Mouse (Mus musculus) liver, adult (tissue): ENCODE measurements around the gene Wdr81.

Experiments
- GATA4 ChIP-seq: IDR thresholded peaks from 2 replicates; pipeline ENCODE4 v1.6.1; 2014; ENCODE audit warnings: mild to moderate bottlenecking, low read length; ENCODE audit not compliant: insufficient replicate concordance

Gene Wdr81

GRCm38 (mm10) chr11:75423091-75423490 lies 31.4 kb downstream of the Wdr81 start:
- no peak for TF ChIP-seq GATA4

- no peak for TF ChIP-seq GATA4
Measured at GRCm38 (mm10) chr11:75422013-75422792, 32.3 kb downstream of the Wdr81 start, which contains the start of gene Serpinf1. TSS of gene Serpinf1 (minus strand) at chr11:75422701.

GRCm38 (mm10) chr11:75421375-75422012 lies 33.0 kb downstream of the Wdr81 start:
- no peak for TF ChIP-seq GATA4

- TF ChIP-seq GATA4 = no peak
Measured at GRCm38 (mm10) chr11:75420810-75421374, 33.6 kb downstream of the Wdr81 start.

- no peak for TF ChIP-seq GATA4
Measured at GRCm38 (mm10) chr11:75420037-75420436, 34.5 kb downstream of the Wdr81 start.

- TF ChIP-seq GATA4 = no peak
Measured at GRCm38 (mm10) chr11:75415994-75416393, 38.5 kb downstream of the Wdr81 start.

- no peak for TF ChIP-seq GATA4
Measured at GRCm38 (mm10) chr11:75415096-75415495, 39.4 kb downstream of the Wdr81 start.

- TF ChIP-seq GATA4 = no peak
Measured at GRCm38 (mm10) chr11:75410591-75410990, 43.9 kb downstream of the Wdr81 start.

GRCm38 (mm10) chr11:75409679-75410575 lies 44.6 kb downstream of the Wdr81 start:
- no peak for TF ChIP-seq GATA4

GRCm38 (mm10) chr11:75406865-75407264 lies 47.7 kb downstream of the Wdr81 start:
- TF ChIP-seq GATA4 = no peak

- TF ChIP-seq GATA4 = no peak
Measured at GRCm38 (mm10) chr11:75406104-75406503, 48.4 kb downstream of the Wdr81 start.

- TF ChIP-seq GATA4 = no peak
Measured at GRCm38 (mm10) chr11:75404801-75405200, 49.7 kb downstream of the Wdr81 start.

- TF ChIP-seq GATA4 = peak; percentile 33; the same call in 1 of the 2 replicates
Measured at GRCm38 (mm10) chr11:75403301-75404052, 51.0 kb downstream of the Wdr81 start.

GRCm38 (mm10) chr11:75402271-75402690 lies 52.2 kb downstream of the Wdr81 start:
- no peak for TF ChIP-seq GATA4
